ENCODE assay signal across 8 mouse cellular contexts in genomic region chr15:82379511-82379870, GRCm38 (mm10). TPM values are rescaled to one million over a fixed set of nuclear protein-coding genes. Genes with fewer than 3 reads are reported as not detected.
DNase-seq lines count a peak whose midpoint lies in the region; ATAC-seq and TF ChIP-seq lines count a peak whose summit lies in the region.

No protein-coding gene starts in this region.

- peak overlapping the region; percentile 56 for H3K9ac ChIP-seq in limb, embryonic 12.5 days (replicated peaks)
- no peak overlapping the region for H3K9ac ChIP-seq in neural tube, embryonic 12.5 days

- no peak for DNase-seq in kidney, adult 2 months
- no peak for DNase-seq in kidney, postnatal 14 days
- no peak for DNase-seq in thymus, adult 18-20 months
- no peak for DNase-seq in left cerebral cortex, adult 11 months (ENCODE audit: low spot score)
- no peak for DNase-seq in left cerebral cortex, adult 18-20 months (ENCODE audit: low spot score in 2 of 2)

- no peaks in the 10 kb centered on the region for H3K27me3 ChIP-seq in kidney, adult 2 months (replicated peaks; ENCODE audit: control insufficient read depth, insufficient read depth, low read length)
- H3K27me3 ChIP-seq in limb, embryonic 12.5 days: no peaks in the 10 kb centered on the region; the same call in 1 of the 2 replicates
- no peaks in the 10 kb centered on the region for H3K27me3 ChIP-seq in neural tube, embryonic 12.5 days (replicated peaks)

- peak overlapping the region; percentile 68 for H3K4me2 ChIP-seq in limb, embryonic 12.5 days
- H3K4me2 ChIP-seq in neural tube, embryonic 12.5 days (replicated peaks): peak overlapping the region; percentile 65

- H3K4me3 ChIP-seq in kidney, adult 2 months (ENCODE audit: insufficient read depth, low read depth, low read length): peak overlapping the region; percentile 65
- peak overlapping the region; percentile 46 for H3K4me3 ChIP-seq in embryonic fibroblast, embryonic 13.5 days (ENCODE audit: insufficient read depth, low read length)
- H3K4me3 ChIP-seq in limb, embryonic 12.5 days (replicated peaks): peak overlapping the region; percentile 49
- H3K4me3 ChIP-seq in neural tube, embryonic 12.5 days: peak overlapping the region; percentile 34

- 23% methylated on average over 7 of the region's 7 CpGs for WGBS in kidney, adult 2 months
- WGBS in limb, embryonic 12.5 days: 25% methylated on average over 7 of the region's 7 CpGs
- 27% methylated on average over 7 of the region's 7 CpGs for WGBS in neural tube, embryonic 12.5 days

- peaks cover 11% of the 10 kb centered on the region; the same call in 1 of the 2 replicates for H3K4me1 ChIP-seq in kidney, adult 2 months (ENCODE audit: control insufficient read depth, insufficient read depth, low read length)
- H3K4me1 ChIP-seq in embryonic fibroblast, embryonic 13.5 days (ENCODE audit: control insufficient read depth, insufficient read depth, low read length): 0 out of 2 replicates have a peak, but pooled peaks cover 4% of the 10 kb centered on the region
- H3K4me1 ChIP-seq in limb, embryonic 12.5 days (replicated peaks): peaks cover 18% of the 10 kb centered on the region
- peaks cover 10% of the 10 kb centered on the region for H3K4me1 ChIP-seq in neural tube, embryonic 12.5 days

- no peak for TF ChIP-seq POLR2A in kidney, adult 2 months (IDR thresholded peaks at IDR 0.05; ENCODE audit: low read depth, low read length)
- TF ChIP-seq POLR2A in embryonic fibroblast, embryonic 13.5 days (IDR thresholded peaks at IDR 0.05; ENCODE audit: low read depth, low read length): no peak

- no peak for TF ChIP-seq CTCF in kidney, adult 2 months (conservative IDR thresholded peaks at IDR 0.05; ENCODE audit: insufficient read depth, insufficient read length, low read depth, low read length)
- TF ChIP-seq CTCF in embryonic fibroblast, embryonic 13.5 days (IDR thresholded peaks at IDR 0.05; ENCODE audit: borderline replicate concordance, insufficient read depth, low read length): no peak

- H3K36me3 ChIP-seq in kidney, adult 2 months (ENCODE audit: control insufficient read depth, insufficient read depth, low read length): no peaks in the 10 kb centered on the region
- no peaks in the 10 kb centered on the region for H3K36me3 ChIP-seq in limb, embryonic 12.5 days
- H3K36me3 ChIP-seq in neural tube, embryonic 12.5 days: no peaks in the 10 kb centered on the region

- peak; percentile 60; the same call in 1 of the 2 replicates for ATAC-seq in limb, embryonic 12.5 days (ENCODE audit: insufficient number of reproducible peaks, insufficient read depth, low FRiP score, low TSS enrichment, low read depth)
- peak; percentile 48; the same call in 1 of the 2 replicates for ATAC-seq in neural tube, embryonic 12.5 days (ENCODE audit: low FRiP score, low read depth)

- H3K27ac ChIP-seq in kidney, adult 2 months (ENCODE audit: insufficient read depth, low read depth, low read length): peak overlapping the region; percentile 86
- no peak overlapping the region for H3K27ac ChIP-seq in embryonic fibroblast, embryonic 13.5 days (ENCODE audit: insufficient read depth, low read length)
- H3K27ac ChIP-seq in limb, embryonic 12.5 days: peak overlapping the region; percentile 64
- no peak overlapping the region for H3K27ac ChIP-seq in neural tube, embryonic 12.5 days

- H3K9me3 ChIP-seq in limb, embryonic 12.5 days: no peaks in the 10 kb centered on the region
- no peaks in the 10 kb centered on the region for H3K9me3 ChIP-seq in neural tube, embryonic 12.5 days

RNA-seq across cellular contexts. Expression of gene Cyp2d22, which starts 0.6 kb away (rescaled TPM):
- 60.9 and 74.8 TPM in 2 replicates for polyA plus RNA-seq in kidney, adult 2 months (2012; rRNA removed)
- 4.4 and 4.9 TPM in 2 replicates for polyA plus RNA-seq in embryonic fibroblast, embryonic 13.5 days (2011; ENCODE audit: insufficient read length, low read depth, missing spikeins)
- polyA plus RNA-seq in limb, embryonic 12.5 days (2016; fragmentation: Nextera tagmentation; extraction: Ambion mirVana): 3.3 and 5.2 TPM in 2 replicates
- 2.2 and 2.9 TPM in 2 replicates for polyA plus RNA-seq in neural tube, embryonic 12.5 days (2016; fragmentation: Nextera tagmentation; extraction: Ambion mirVana)
- total RNA-seq in left cerebral cortex, adult 18-20 months (2021): 10 to 100 TPM; 36.4 to 40.9 TPM

RNA-seq across cellular contexts. Expression of gene Cyp2d11, which starts 14.3 kb away (rescaled TPM):
- not detected in 2 replicates for polyA plus RNA-seq in kidney, adult 2 months (2012; rRNA removed)
- not detected in 2 replicates for polyA plus RNA-seq in embryonic fibroblast, embryonic 13.5 days (2011; ENCODE audit: insufficient read length, low read depth, missing spikeins)
- not detected in 2 replicates for polyA plus RNA-seq in limb, embryonic 12.5 days (2016; fragmentation: Nextera tagmentation; extraction: Ambion mirVana)
- not detected in 2 replicates for polyA plus RNA-seq in neural tube, embryonic 12.5 days (2016; fragmentation: Nextera tagmentation; extraction: Ambion mirVana)
- total RNA-seq in left cerebral cortex, adult 18-20 months (2021): under 1 TPM in 1 of 2 experiments, not detected in 1; 0.35 TPM

RNA-seq across cellular contexts. Expression of gene Ndufa6, which starts 25.4 kb away (rescaled TPM):
- 632 and 646 TPM in 2 replicates for polyA plus RNA-seq in kidney, adult 2 months (2012; rRNA removed)
- polyA plus RNA-seq in embryonic fibroblast, embryonic 13.5 days (2011; ENCODE audit: insufficient read length, low read depth, missing spikeins): 154 and 171 TPM in 2 replicates
- 302 and 311 TPM in 2 replicates for polyA plus RNA-seq in limb, embryonic 12.5 days (2016; fragmentation: Nextera tagmentation; extraction: Ambion mirVana)
- 302 and 313 TPM in 2 replicates for polyA plus RNA-seq in neural tube, embryonic 12.5 days (2016; fragmentation: Nextera tagmentation; extraction: Ambion mirVana)
- 100 to 1,000 TPM; 195 to 198 TPM for total RNA-seq in left cerebral cortex, adult 18-20 months (2021)

RNA-seq across cellular contexts. Expression of gene Cyp2d10, which starts 27.5 kb away (rescaled TPM):
- 0.22 and 0.33 TPM in 2 replicates for polyA plus RNA-seq in kidney, adult 2 months (2012; rRNA removed)
- polyA plus RNA-seq in embryonic fibroblast, embryonic 13.5 days (2011; ENCODE audit: insufficient read length, low read depth, missing spikeins): not detected in 2 replicates
- not detected in 2 replicates for polyA plus RNA-seq in limb, embryonic 12.5 days (2016; fragmentation: Nextera tagmentation; extraction: Ambion mirVana)
- polyA plus RNA-seq in neural tube, embryonic 12.5 days (2016; fragmentation: Nextera tagmentation; extraction: Ambion mirVana): not detected in 2 replicates
- under 1 TPM in 1 of 2 experiments, not detected in 1; 0.46 TPM for total RNA-seq in left cerebral cortex, adult 18-20 months (2021)

RNA-seq across cellular contexts. Expression of gene Smdt1, which starts 40.7 kb away (rescaled TPM):
- polyA plus RNA-seq in kidney, adult 2 months (2012; rRNA removed): 316 and 376 TPM in 2 replicates
- polyA plus RNA-seq in embryonic fibroblast, embryonic 13.5 days (2011; ENCODE audit: insufficient read length, low read depth, missing spikeins): 99.2 and 103 TPM in 2 replicates
- polyA plus RNA-seq in limb, embryonic 12.5 days (2016; fragmentation: Nextera tagmentation; extraction: Ambion mirVana): 204 and 226 TPM in 2 replicates
- 285 and 313 TPM in 2 replicates for polyA plus RNA-seq in neural tube, embryonic 12.5 days (2016; fragmentation: Nextera tagmentation; extraction: Ambion mirVana)
- 100 to 1,000 TPM; 140 to 146 TPM for total RNA-seq in left cerebral cortex, adult 18-20 months (2021)

Comparison
In these comparisons a context has a peak if more than half of its experiments do, and no peak if none do; other contexts are left out.
1. H3K27ac ChIP-seq: peak in kidney, adult 2 months (single experiment) and limb, embryonic 12.5 days (single experiment); none in embryonic fibroblast, embryonic 13.5 days (single experiment) and neural tube, embryonic 12.5 days (single experiment).
2. RNA of gene Cyp2d22, which starts 0.6 kb away (polyA plus RNA-seq): 60.9 to 74.8 TPM in kidney, adult 2 months; 4.4 to 4.9 TPM in embryonic fibroblast, embryonic 13.5 days, 3.3 to 5.2 TPM in limb, embryonic 12.5 days and 2.2 to 2.9 TPM in neural tube, embryonic 12.5 days; every median in the first group is over 10 times any median in the second.
3. Peak in every context shown above with its lines, with median percentiles within 50 percentile points of each other: H3K4me3 ChIP-seq.